Mouse (Mus musculus): ENCODE measurements at regions not wholly inside any gene's neighbourhood (a gene's known extent, or its start where the extent isn't known, plus 50 kb on each side); places are given as distances from the start of the nearest gene placed in this dataset.

DNA sequence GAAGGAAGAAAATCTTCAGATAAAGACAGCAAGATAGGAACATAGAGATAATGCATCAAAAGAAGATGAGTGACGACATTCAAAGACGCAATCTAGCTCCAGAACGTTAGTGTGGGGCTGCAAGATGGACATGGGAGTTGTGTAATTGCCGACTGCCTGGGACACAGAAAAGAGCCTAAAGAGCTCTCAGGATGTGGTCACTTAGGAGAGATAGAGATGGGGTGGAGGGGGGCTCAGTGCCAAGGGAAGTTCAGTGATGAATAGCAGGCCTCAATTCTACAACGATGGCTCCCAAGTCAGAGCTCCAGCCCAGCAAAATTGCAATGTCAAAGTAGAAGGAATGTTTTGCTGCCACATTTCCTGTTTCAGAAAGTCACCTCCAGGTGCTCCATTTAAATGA is 545.3 kb downstream of the Nfib start:
- DNase-seq = no peak

DNA sequence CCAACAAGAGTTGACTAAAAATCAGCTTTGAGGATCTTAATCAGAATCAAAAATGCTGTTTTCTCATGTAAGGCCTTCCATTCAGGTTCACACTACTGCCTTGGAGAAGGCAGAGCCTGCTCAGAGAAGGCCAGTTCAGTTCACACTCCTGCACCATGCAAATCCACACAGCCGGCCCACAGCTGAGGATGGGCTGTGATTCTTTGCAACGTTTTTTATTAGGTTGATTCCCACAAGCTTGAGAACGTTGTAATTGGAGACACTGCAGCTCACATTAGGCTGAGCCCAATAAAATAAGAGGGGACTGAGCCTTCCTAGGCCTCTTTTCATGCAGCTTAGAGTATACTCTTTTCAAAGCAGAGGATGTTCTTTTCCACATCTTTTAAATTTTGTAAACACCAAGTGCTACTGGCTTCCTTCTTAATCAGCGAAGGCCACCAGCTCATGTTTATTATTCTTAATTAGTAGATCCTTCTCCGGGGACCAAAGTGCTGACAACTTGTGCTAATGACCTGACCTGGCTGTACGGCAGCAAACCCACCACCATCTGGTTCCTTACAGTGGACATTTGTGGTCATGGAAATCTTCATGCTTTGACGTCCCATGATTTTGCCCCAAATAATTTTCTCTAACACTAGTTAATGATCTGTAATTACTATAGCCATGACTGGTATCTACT is 549.8 kb downstream of the Nfib start:
- DNase-seq = no peak

DNA sequence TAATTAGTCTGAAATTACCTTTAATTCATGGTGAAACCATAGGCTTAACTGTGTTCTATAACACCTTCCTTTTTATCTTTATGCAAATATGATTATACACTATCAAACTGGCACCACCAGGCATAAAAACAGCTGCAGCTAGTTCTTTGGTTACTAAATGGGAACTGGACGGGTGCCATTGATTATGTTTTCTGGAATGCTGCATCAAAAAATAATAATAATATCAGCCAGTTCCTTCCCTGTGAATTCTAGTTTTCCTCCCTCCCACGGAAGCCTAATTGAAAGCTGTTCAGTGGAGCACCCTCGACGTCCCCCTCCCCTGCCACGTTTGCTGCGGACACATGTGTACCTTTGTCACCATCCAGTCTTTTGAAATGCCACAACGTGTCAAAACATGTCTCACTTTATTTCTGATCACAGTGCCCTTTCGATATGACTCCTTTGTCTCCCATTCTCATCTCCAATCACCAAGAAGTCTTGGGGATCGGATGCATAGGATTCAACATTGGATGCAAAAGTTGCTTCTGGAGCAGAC is 551.5 kb downstream of the Nfib start:
- no peak for DNase-seq

DNA sequence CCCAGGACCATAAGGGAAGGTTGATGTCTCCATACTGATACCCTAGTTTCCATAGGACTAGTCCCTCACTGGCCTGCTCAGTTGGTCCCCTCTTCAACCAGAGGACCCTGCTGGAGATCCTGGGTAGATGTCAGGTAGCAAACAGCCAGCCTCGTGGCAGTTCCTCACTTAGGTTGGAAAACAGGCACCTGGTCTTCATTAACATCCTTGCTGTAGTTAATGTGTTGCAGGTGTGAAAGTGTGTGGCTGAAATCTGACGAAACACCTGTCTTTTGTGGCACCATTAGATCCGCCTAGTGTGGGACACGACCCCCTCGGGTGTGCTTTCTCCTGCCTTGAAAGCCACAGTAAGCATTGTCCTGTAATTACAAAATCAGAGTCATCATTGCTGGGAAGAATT is 551.9 kb downstream of the Nfib start:
- DNase-seq = no peak

DNA sequence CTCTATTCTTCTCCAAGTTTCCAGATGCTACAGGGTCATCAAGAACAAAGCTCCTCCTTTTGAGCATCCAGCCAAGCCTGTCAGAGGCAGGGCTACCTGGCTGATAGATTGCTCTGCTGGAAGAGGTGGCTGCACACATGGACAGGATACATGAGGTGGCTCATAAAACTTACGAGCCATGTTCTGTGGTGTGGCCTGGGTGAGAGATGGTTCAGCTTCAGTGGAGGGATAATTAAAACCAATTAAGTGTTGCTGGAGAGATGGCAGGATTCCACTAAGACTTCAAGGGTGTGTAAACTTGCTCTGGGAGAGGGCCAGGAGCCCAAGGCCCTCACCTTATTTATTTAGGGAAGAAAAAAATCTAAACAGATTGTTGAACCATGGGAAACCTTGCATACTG is 555.6 kb downstream of the Nfib start:
- DNase-seq = no peak

DNA sequence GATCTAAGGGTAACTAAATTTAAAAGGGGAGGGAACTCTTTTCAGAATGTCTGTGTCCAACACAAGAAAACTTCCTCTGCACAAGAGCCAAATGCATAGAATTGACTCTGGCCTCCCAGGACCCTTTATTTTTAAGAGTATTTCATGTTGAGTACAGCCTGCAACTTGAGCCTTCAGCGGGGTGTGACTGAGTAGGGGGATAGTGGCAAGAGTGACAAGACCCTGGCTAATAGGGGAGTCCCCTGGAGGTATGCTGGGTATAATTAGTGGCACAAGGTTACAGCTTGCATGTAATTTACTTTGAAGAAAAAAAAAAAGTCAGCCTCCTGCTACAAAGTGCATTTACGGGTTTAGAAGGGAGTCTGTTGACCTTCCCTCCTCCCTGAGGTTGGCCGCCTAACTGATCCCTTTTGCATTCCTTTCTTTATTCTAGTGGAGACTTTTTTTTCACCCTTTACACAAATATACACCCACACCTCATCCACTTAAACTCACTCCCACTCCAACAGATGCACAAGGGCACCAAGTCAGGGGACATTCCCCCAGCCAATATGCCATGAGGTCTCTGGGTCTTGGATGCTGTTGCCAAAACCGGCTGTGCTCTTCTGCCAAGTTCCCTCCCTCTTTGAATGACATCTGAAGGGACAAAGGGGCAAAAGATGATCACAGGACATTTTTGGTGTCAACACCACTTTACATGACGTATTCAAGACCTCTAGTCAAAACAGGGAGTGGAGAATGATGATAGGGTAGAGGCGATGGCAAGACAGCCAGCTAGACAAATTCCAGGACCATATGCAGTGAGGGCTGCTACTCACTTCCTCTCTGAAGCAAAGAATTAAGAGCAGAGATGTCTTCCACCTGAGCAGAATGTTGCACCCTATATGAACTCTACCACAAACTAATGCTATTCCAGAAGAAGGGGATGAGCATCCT is 557.2 kb downstream of the Nfib start:
- no peak for DNase-seq

DNA sequence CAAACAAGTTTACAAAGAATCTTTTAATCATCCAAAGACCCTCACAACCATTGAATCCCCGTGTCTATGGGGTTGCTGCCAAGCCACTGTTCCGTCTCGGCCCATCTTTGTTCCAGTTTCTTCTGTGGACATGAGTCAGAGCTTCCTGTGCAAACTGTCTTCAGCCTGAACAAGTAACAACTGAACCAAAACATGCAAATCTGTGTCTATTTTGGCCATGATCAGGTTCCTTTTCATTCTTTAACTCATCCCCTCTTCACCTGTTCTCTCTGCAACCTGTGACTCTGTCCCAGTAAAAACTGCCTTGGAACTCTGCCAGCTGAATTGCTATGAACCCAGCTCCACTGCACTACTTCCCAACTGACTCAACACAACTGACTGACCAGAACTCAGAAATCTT is 563.2 kb downstream of the Nfib start:
- DNase-seq = no peak

DNA sequence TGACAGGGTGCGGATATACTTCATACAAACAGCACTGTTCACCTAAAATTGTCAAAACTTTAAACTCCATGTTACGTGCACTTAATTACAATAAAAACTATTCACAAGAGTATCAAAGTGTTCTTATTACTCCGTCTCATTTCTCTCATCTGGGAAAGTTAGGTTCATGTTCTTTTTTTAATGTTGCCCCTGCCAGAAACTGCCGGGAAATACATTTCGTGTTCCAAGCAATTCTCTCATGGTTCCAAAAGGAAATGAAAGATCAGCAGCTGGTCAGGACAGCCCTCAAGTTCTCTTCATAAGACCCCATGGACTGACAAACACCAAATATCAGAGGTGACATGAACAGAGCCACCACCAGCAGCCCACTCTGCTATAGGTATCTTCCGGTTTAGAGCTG is 565.7 kb downstream of the Nfib start:
- DNase-seq = no peak

DNA sequence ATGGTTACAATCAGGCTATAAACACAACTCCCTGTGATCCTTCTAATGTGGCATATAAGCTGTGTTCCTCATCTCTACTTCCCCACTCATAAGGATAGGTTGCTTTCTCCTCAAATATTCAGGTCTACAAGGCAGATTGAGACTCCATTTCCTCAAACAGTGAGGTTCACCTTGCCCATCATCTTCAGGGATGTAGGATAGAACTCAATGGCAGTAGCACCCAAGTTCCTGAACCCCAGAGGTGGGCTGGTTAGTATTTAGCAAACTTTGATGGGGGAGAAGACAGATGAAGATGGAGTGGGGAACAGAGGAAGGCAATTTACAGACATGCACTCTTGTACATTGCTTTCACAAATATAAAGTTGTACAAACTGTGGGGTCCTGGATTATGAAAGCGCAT is 566.5 kb downstream of the Nfib start:
- DNase-seq = no peak

DNA sequence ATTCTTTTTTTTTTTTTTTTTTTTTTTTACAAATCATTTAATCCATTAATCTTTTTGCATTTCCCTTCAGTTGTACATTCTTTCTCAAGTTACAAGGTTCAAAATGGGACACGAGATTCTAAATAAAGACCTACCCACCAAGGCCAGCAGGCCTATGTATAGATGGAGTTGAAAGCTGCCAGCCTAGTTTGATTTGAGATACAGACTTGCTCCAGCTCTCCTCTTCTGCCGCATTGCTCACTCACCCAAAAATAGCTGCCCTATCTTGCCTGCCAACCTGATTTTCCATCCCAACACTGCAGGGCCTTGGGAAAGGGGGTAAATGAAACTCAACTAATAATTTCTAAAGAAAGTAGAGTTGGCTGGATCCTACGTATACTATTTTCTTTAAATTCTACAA is 572.7 kb downstream of the Nfib start:
- no peak for DNase-seq

DNA sequence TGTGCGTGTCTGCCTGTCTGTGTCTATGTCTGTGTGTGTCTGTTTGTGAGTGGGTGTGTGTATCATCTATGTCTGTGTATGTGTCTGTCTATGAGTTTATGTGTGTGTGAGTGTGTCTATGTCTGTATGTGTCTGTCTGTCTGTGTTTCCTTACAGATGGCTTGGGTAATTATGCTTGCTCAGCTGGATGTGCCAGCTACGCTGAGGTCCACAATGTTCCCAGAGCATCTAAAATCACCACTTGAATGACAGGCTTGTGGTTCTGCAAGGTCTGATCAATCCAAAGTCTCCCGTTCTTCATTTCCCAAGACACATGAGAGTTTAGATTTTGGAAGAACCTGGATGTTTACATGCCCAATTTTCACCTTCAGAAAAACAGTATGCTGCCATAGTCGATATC is 573.2 kb downstream of the Nfib start:
- DNase-seq = no peak

DNA sequence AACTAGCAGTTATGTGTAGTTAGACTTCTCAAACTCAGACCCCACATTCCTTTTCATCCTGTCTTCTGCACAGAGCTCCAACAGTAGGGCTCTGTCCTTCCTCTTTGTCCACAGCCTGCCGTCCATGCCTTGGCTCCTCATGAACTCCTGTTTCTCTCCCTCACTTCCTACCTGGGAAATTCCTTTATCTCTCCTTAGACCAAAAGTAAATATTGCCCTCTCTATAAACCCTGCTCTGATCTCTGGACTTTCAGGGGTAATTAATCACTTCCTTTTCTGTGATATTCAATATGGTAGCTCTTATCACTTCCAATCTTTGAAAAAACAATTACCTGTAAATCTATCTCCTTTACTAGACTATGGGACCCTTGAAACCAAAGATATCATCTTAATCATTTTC is 576.1 kb downstream of the Nfib start:
- DNase-seq = no peak

DNA sequence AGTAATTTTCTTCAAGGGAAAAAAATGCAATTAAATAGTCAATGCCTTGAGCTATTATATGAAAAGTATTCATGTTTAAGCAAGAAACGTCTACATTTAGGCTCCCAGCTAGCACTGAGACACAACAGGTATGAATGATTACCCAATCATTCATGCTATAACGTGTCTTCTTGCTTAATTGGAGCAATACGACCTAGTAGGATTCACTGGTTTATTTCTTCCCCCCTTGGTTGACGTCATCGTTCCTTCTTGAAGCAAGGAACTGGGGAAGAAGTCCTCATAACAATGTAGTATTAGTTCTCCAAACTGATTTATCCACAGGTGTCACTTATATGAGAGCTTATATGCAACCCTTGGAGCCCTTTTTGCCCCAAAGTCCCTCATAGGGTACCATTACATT is 581.8 kb downstream of the Nfib start:
- no peak for DNase-seq

DNA sequence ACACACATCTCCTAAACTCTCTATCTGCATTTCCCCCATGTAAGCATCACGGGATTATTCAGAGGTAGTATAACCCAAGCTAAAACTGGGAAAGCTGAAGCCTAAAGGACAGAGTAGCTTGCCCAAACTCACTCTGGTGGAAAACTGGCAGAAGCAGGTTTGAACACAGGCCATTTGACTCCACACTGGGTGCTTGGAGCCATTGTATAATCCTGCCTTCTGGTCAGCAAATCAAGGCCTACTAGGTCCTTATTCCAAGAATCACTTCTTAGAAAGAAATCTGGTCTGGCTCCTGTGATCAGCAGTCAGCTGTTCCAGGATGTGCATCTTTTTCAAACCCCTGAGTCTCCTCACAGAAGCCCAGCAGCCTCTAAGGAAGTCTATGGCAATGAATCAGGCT is 582.4 kb downstream of the Nfib start:
- no peak for DNase-seq

DNA sequence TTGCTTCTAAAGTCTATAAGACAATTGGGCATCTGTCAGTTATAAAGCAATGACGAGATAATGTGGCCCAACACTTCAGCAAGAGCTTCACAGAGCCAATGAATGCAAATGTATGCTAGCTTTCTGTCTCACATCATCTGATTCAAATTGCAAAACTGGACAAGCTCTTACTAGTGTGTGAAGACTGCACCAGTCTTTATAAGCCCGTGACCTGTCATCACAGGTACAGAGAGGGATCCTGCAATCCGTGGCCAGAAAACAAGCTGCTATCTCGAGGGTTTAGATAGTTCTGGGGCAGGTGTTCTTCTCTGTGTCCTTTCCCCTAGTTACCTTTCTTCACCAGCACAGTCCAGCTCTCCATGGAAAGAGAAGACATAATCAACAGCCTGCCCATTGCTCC is 584.8 kb downstream of the Nfib start:
- DNase-seq = peak; percentile 41

DNA sequence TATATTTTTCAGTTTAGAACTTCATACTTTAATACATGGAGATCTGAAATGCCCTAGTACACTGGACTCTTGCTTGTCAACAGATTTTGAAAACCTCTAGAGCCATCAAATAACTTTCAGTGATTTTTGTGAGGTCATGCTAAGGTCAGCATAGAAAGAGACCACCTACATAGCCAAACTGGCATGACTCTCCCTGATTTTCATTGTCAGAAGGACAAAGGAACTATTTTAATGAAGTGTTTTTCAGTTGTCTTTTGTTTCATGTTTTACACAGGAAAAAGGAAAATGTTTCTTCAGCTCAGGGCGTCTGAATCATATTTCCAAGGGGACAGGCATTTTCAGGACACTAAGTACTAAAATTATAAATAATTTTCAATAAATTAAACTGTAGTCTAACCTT is 585.2 kb downstream of the Nfib start:
- DNase-seq = peak; percentile 68

DNA sequence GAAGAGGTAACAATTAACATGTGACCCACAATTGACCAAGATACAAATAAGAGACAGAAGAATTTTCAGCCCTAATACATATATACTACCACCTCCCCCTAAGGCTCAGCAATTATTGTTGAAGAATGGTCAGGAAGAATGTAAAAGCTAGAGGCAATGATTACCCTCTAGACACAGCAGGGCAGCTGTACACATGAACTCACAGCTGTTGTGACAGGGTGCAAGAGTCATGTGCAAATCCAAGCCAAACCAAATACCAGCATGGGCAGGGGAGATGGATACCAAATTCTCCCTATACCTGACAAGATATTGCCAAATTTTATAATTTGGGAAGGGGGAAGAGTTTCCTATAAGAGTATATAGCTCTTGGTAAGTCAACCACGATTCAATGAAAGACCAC is 603.7 kb downstream of the Nfib start:
- no peak for DNase-seq

DNA sequence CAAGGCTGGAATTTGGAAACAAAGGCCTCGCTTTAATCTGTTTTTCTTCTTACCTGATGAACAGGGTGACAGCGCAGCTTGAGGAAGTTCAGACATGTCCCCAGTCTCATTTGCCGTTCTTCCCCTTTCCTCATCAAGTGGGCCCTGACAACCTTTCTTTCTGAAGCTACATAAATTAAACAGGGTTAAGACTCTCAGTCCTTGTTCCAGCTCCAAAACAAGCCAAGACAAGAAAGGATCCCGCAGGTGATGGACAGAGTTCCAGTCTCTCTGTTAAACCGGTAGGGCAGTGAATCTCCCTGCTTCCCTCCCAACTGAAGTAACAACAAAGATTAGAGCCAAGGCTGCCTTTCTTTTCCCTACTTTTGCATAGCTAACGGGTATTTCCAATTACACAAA is 605.6 kb downstream of the Nfib start:
- no peak for DNase-seq

DNA sequence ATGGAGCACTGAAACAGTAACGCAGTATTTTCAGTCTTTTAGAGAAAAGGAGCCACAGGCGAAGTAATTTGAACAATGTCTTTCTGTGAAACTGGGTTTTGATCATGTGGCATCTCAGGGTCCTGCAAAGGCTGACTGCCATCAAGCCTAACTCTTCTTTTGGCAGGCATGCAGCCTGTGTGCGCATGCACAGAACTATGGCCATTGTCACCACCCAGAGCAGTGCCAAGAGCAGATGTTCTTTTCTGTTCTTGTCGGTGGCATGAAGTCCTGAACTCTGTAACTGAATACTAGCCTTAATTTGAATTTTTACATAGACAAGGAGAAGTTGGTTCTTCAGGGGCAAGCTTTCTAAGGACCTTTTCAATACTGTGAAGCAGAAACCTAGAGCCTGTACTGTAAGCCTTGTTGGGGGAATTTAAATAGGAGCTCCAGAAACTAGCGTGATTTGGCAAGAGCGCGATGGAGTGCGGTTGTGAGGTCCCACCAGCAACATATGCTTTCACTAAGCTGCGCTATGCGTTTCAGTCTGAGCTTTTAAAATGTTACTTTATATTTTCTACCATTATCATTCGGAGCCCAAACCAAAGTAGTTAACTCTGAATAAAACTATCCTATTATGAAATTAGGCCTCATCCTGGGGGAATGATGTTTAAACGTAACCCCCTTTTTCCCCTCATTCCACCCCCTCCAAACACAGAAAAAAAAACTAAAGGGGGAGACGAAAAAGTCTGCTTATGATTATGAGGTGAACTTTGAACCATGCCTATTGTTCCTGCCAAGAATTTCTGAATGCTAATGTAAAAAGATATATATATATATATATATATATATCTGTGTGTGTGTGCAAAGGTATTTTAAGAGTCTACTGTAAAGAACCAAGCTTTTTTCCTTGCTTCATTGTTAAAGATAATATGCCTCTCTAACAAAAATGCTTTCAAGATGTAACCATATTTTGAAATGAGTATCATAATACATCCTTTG is 606.3 kb downstream of the Nfib start:
- DNase-seq = no peak

DNA sequence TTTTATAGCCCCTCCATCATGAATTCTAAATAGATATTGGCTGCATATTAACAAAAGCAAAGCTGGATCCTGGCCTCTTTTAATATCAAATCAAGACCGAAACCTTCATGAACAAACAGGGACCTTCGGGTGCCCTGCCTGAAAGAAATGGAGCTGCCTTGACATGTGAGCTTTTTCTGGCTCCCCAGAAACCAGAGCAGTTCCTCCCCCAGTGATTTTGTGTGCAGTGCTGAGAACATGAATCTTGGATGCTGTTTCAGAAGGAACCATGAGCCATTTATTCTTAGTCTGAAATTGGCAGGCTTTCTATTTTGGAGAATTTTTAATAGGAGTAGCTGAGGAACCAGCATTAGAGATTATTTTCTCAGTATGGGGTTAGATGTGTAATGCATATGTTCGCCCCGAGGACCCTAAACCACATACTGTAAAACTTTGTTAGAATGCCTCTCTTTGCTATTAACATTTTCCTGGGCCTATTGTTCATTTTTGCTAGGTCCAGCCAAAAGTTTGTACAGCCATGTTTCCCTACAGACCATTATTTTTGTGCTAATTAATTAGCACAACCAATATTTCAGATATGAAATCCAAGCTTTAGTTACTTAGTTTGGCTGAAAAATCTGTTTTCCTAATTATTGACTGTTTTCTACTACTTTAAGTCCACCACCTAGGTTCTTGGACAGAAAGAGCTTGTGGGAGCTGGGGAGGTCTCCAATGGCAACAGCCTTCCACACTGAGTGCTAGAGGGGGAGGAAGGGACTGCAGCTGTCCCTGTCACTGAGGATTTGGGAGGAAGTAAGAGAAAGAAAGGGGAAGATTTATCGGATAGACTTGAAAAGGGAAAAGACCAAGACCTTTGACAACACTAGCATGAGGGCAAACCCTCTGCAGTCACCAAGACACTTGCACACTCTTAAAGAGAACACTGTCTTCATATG is 613.0 kb downstream of the Nfib start:
- no peak for DNase-seq

DNA sequence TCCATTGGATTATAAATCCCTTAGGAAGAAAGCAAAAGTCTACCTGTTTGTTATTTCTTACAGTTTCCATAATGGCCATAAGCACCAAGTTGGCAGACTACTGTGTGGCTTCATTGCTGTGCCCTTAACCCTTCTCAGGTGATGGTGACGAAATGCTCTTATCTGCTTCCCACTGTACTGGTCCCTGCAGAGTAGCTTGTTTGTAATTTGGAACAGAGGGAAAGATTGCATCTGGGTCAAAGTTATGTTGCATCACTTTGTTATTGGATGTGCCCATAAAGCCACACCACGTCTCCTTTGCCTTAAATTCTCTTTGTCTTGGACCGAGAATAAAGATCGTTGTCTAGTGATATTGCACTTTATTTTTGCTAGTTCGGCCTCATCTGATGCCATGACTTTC is 615.9 kb downstream of the Nfib start:
- no peak for DNase-seq

DNA sequence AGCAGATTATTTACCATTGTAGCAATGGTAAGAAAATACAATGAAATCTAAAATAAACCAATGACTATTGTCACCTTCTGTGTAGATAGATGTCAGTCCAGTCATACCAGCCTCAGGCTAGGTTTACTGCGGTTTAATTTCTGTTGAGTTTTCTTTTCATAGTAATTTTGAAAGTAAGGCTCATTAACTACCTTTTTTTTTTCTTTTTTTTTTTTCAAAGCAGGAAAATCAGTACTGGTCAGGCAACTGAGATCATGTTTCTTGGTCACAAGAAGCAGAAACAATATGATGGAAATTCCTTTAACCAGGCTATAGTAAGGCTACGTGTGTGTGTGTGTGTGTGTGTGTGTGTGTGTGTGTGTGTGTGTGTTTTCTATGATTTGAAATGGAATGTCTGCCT is 622.0 kb downstream of the Nfib start:
- DNase-seq = no peak

Data from retina, postnatal 1 day (tissue).